Mouse (Mus musculus) lung, embryonic 15.5 days (tissue): ENCODE results near the gene Hipk3. TPM values are rescaled to one million over a fixed set of nuclear protein-coding genes. Genes with fewer than 3 reads are reported as not detected.

Experiments
- ATAC-seq: fragments of 200-750 bp; cut with Nextera tagmentation; 2 replicates; pipeline ENCODE4 v1.8.0; 2017; ENCODE audit warnings: moderate number of reproducible peaks, borderline replicate concordance; ENCODE audit not compliant: low FRiP score, low TSS enrichment; ENCODE audit errors: extremely low read depth
- H3K27ac ChIP-seq: fragments of 300-500 bp; sonication (generic); 2 replicates; pipeline ENCODE4 v1.5.1; 2015; ENCODE audit warnings: moderate library complexity, mild to moderate bottlenecking, inconsistent platforms
- H3K27me3 ChIP-seq: fragments of 300-500 bp; sonication (generic); 2 replicates; pipeline ENCODE4 v1.6.1; 2015; ENCODE audit warnings: inconsistent platforms
- H3K36me3 ChIP-seq: fragments of 300-500 bp; sonication (generic); 2 replicates; pipeline ENCODE4 v1.6.1; 2015; ENCODE audit warnings: inconsistent platforms
- H3K4me1 ChIP-seq: fragments of 300-500 bp; sonication (generic); 2 replicates; pipeline ENCODE4 v1.6.1; 2015; ENCODE audit warnings: inconsistent platforms
- H3K4me2 ChIP-seq: fragments of 300-500 bp; sonication (generic); 2 replicates; pipeline ENCODE4 v1.6.1; 2015; ENCODE audit warnings: inconsistent platforms, mild to moderate bottlenecking, moderate library complexity
- H3K4me3 ChIP-seq: fragments of 300-500 bp; sonication (generic); 2 replicates; pipeline ENCODE4 v1.5.1; 2015; ENCODE audit warnings: mild to moderate bottlenecking, inconsistent platforms
- H3K9ac ChIP-seq: fragments of 300-500 bp; sonication (generic); 2 replicates; pipeline ENCODE4 v1.6.1; 2015; ENCODE audit warnings: inconsistent platforms
- H3K9me3 ChIP-seq: fragments of 300-500 bp; sonication (generic); 2 replicates; pipeline ENCODE4 v1.6.1; 2016; ENCODE audit warnings: inconsistent platforms
- WGBS: fragments of 180-500 bp; shearing (Covaris S2); methylation state at CpG from one replicate; pipeline ENCODE4 v1.1.7; 2015; 5-methylcytosine and 5-hydroxymethylcytosine counted together
- polyA plus RNA-seq: library from polyadenylated mRNA; unstranded; fragments of >200 nt; fragmentation: Nextera tagmentation; extraction: Ambion mirVana; gene quantifications from 2 replicates; pipeline ENCODE4 v1.2.1, GENCODE M21; 2015

Hipk3 gene
- polyA plus RNA-seq, 1 experiment from 2014 or later: 16.8 TPM

- Histone ChIP-seq H3K9me3 (no peaks in the 10 kb centered on the region), H3K27me3 (no peaks in the 10 kb centered on the region), H3K36me3 (no peaks in the 10 kb centered on the region), H3K9ac (peak overlapping the region; percentile 100), H3K4me3 (peak overlapping the region; percentile 97), H3K27ac (peak overlapping the region; percentile 100), H3K4me1 (peaks cover 42% of the 10 kb centered on the region), H3K4me2 (peak overlapping the region; percentile 67)
- 12% methylated on average over 9 of the region's 9 CpGs for WGBS
- ATAC-seq: no peak
Observed at GRCm38 (mm10) chr2:104494801-104495185, 547 bp upstream of the Hipk3 start.

DNA sequence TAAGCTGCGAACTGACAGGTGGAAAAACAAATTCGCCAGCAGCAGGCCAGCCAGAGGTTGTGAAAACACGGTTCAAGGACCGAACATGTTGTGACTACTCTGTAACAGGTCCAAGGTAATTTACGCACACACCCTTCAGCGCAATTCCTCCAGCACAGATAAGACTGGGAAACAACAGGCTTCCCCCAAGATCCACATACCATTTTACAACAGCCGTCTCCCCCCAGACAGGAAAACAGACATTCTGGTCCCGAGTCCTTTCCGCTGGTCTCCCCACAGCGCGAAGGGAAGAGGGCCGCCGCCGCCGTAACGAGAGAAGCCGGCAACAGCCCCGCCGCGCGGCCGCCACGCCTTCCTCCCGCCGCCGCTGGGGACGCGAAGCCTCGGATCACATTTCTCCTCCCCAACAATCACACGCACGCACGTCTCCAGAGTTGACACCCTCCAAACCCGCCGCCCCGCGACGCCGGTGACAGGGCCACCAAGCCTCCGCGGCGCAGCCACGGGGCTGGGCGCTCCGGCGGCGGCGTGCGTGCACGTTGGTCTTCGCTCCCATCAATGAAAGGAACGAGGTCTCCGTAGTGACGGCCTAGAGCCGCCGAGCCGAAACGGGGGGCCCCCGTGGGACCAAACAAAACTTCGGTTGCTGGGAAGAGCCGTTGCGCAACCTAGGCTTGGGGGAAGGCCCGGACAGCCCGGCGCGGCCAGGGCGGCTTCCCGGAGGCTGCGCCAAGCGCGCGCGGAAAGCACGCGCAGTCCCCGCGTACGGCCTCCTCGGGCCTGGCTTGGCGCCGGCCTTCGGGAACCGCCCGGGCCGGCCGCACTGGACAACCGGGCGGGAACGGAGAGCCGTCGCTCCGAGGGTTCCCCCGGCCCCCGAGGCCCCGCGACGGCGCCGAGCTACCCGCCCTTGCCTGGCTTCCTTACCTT, 960 bp downstream of the Hipk3 start:
- Histone ChIP-seq H3K4me2 (peak overlapping the region; percentile 67), H3K4me1 (peaks cover 41% of the 10 kb centered on the region), H3K27me3 (no peaks in the 10 kb centered on the region), H3K9ac (peak overlapping the region; percentile 100), H3K27ac (peak overlapping the region; percentile 100), H3K9me3 (no peaks in the 10 kb centered on the region), H3K4me3 (peak overlapping the region; percentile 97), H3K36me3 (no peaks in the 10 kb centered on the region)
- peak; percentile 73 for ATAC-seq
- WGBS: under 1% methylated on average over 99 of the region's 99 CpGs

GRCm38 (mm10) chr2:104491221-104491795, 2.9 kb downstream of the Hipk3 start:
- no peak for ATAC-seq
- H3K4me3 ChIP-seq: no peak overlapping the region
- no peak overlapping the region for H3K9ac ChIP-seq
- H3K27me3 ChIP-seq: no peaks in the 10 kb centered on the region
- 20% methylated on average over 2 of the region's 2 CpGs for WGBS
- peaks cover 31% of the 10 kb centered on the region for H3K4me1 ChIP-seq
- no peak overlapping the region for H3K27ac ChIP-seq
- no peaks in the 10 kb centered on the region for H3K36me3 ChIP-seq
- no peaks in the 10 kb centered on the region for H3K9me3 ChIP-seq
- H3K4me2 ChIP-seq: peak overlapping the region; percentile 16; the same call in 1 of the 2 replicates

DNA sequence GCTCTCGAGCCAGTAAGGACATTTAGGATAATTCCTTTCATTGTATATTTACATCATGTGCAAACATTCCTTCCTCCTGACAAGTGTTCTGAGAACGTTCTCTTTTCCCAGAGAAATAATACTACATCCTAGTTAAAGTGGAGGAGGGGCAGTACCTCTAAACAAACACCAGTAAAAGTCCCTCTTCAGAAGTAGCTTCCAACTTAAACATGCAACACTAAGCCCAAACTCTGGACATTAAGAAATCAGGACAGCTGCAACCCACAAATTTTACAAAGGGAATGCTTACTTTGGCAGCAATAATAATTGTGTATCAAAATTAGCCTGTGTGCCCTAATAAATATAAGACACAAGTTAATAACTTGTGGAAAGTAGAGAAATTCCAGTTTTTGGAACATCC, 3.5 kb downstream of the Hipk3 start:
- Histone ChIP-seq H3K36me3 (no peaks in the 10 kb centered on the region), H3K27ac (no peak overlapping the region), H3K9me3 (no peaks in the 10 kb centered on the region), H3K4me2 (no peak overlapping the region), H3K27me3 (no peaks in the 10 kb centered on the region), H3K9ac (no peak overlapping the region), H3K4me3 (no peak overlapping the region), H3K4me1 (peaks cover 25% of the 10 kb centered on the region)
- 15% methylated on average over 2 of the region's 2 CpGs for WGBS
- no peak for ATAC-seq

- Histone ChIP-seq H3K36me3 (no peaks in the 10 kb centered on the region), H3K9me3 (no peaks in the 10 kb centered on the region), H3K27me3 (no peaks in the 10 kb centered on the region), H3K27ac (no peak overlapping the region), H3K4me1 (peaks cover 17% of the 10 kb centered on the region), H3K4me3 (no peak overlapping the region), H3K9ac (no peak overlapping the region), H3K4me2 (no peak overlapping the region)
- no peak for ATAC-seq
- WGBS: 88% methylated on average over 2 of the region's 2 CpGs
Observed at GRCm38 (mm10) chr2:104489851-104490250, 4.4 kb downstream of the Hipk3 start.

DNA sequence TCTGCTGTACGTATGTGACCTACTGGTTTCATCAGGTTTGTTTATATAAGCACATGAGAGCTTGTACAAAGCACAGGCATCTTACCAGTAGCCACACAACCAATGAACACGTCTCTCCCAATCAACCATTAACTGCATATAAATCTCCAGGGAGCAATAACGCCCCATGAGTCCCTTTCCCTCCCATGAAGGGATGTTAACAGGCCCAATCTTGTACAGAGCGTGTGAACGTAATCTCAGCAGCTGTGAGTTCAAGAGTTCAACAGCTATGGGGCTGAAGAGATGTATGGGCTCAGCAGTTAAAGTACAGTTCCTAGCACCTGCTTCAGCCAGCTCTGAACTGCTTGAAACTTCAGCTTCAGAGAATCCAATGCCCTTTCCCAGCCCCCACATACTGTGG, 9.8 kb downstream of the Hipk3 start:
- H3K9ac ChIP-seq: no peak overlapping the region
- no peaks in the 10 kb centered on the region for H3K9me3 ChIP-seq
- H3K27ac ChIP-seq: no peak overlapping the region
- peaks cover 14% of the 10 kb centered on the region; the same call in 1 of the 2 replicates for H3K4me1 ChIP-seq
- no peak overlapping the region for H3K4me3 ChIP-seq
- 27% methylated on average over 5 of the region's 5 CpGs for WGBS
- no peaks in the 10 kb centered on the region for H3K36me3 ChIP-seq
- H3K4me2 ChIP-seq: no peak overlapping the region
- no peak for ATAC-seq
- no peaks in the 10 kb centered on the region for H3K27me3 ChIP-seq

- Histone ChIP-seq H3K4me1 (peaks cover 14% of the 10 kb centered on the region; the same call in 1 of the 2 replicates), H3K36me3 (no peaks in the 10 kb centered on the region), H3K9ac (no peak overlapping the region), H3K27me3 (no peaks in the 10 kb centered on the region), H3K4me2 (no peak overlapping the region), H3K27ac (no peak overlapping the region), H3K4me3 (no peak overlapping the region), H3K9me3 (no peaks in the 10 kb centered on the region)
- ATAC-seq: no peak
Observed at GRCm38 (mm10) chr2:104482156-104482555, 12.1 kb downstream of the Hipk3 start.

- WGBS: 72% methylated on average over 4 of the region's 4 CpGs
- no peak for ATAC-seq
- H3K9ac ChIP-seq: no peak overlapping the region
- no peaks in the 10 kb centered on the region for H3K36me3 ChIP-seq
- H3K9me3 ChIP-seq: no peaks in the 10 kb centered on the region
- H3K27ac ChIP-seq: no peak overlapping the region
- H3K27me3 ChIP-seq: no peaks in the 10 kb centered on the region
- peaks cover 13% of the 10 kb centered on the region; the same call in 1 of the 2 replicates for H3K4me1 ChIP-seq
- no peak overlapping the region for H3K4me3 ChIP-seq
- H3K4me2 ChIP-seq: no peak overlapping the region
Observed at GRCm38 (mm10) chr2:104479054-104479453, 15.2 kb downstream of the Hipk3 start.

- Histone ChIP-seq H3K4me3 (no peak overlapping the region), H3K4me1 (peaks cover 11% of the 10 kb centered on the region; the same call in 1 of the 2 replicates), H3K9ac (no peak overlapping the region), H3K4me2 (no peak overlapping the region), H3K9me3 (no peaks in the 10 kb centered on the region), H3K27me3 (no peaks in the 10 kb centered on the region), H3K27ac (no peak overlapping the region), H3K36me3 (no peaks in the 10 kb centered on the region)
- no peak for ATAC-seq
- WGBS: 70% methylated on average over 2 of the region's 2 CpGs
Observed at GRCm38 (mm10) chr2:104477398-104478015, 16.7 kb downstream of the Hipk3 start.

DNA sequence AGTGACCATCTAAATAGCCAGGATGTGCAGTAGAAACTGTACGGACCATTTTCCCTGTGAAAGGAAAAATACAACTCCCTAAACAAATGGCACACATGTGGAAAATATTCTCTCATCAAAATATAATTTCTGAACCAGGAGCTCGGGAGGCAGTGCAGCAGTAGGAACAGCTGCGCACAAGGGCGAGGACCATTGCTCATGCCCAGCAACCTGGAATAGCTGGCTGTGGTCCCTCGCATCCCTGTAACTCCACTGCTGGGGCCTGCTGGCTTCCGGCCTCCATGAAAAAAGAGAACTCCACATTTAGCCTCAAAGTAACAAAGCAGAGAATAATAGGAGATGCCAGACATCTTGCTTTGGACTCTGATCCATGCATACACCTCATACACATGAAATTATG, 22.2 kb downstream of the Hipk3 start:
- H3K9ac ChIP-seq: no peak overlapping the region
- no peak overlapping the region for H3K4me2 ChIP-seq
- no peak for ATAC-seq
- H3K4me3 ChIP-seq: no peak overlapping the region
- 85% methylated on average over 6 of the region's 6 CpGs for WGBS
- H3K36me3 ChIP-seq: peaks cover 7% of the 10 kb centered on the region; the same call in 1 of the 2 replicates
- H3K27ac ChIP-seq: no peak overlapping the region
- H3K9me3 ChIP-seq: no peaks in the 10 kb centered on the region
- H3K27me3 ChIP-seq: no peaks in the 10 kb centered on the region
- peaks cover 10% of the 10 kb centered on the region; the same call in 1 of the 2 replicates for H3K4me1 ChIP-seq

DNA sequence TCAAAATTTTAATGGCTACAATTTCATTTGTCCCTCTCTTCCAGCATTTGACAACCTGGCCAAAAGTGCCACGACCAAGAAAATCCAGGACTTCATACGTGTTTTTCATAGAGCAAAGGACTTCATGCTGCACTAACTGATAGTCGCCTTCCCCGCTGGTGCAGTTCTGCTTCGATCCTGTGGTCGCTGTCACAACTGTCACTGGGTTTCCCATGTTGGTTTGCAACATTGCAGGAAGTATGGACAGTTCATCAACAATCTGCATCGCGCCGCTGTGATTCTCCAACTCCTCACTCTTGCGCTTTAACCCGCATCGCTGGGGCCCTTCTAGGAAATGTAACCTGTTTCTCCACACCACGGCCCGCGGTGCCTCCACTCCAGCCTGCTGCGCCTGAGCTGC, 23.1 kb downstream of the Hipk3 start:
- WGBS: 90% methylated on average over 16 of the region's 16 CpGs
- Histone ChIP-seq H3K27ac (no peak overlapping the region), H3K9ac (no peak overlapping the region)

GRCm38 (mm10) chr2:104470536-104470935, 23.7 kb downstream of the Hipk3 start:
- H3K9ac ChIP-seq: no peak overlapping the region
- H3K27ac ChIP-seq: no peak overlapping the region
- no peaks in the 10 kb centered on the region for H3K9me3 ChIP-seq
- H3K36me3 ChIP-seq: peaks cover 7% of the 10 kb centered on the region; the same call in 1 of the 2 replicates
- no peaks in the 10 kb centered on the region for H3K27me3 ChIP-seq
- H3K4me1 ChIP-seq: peaks cover 6% of the 10 kb centered on the region; the same call in 1 of the 2 replicates
- no peak for ATAC-seq
- WGBS: 86% methylated on average over 6 of the region's 6 CpGs
- H3K4me2 ChIP-seq: no peak overlapping the region
- no peak overlapping the region for H3K4me3 ChIP-seq

More for the DNA sequence above, 23.1 kb downstream of the Hipk3 start:
- Histone ChIP-seq H3K4me1 (peaks cover 10% of the 10 kb centered on the region; the same call in 1 of the 2 replicates), H3K27me3 (no peaks in the 10 kb centered on the region), H3K36me3 (peaks cover 7% of the 10 kb centered on the region; the same call in 1 of the 2 replicates), H3K4me2 (no peak overlapping the region), H3K4me3 (no peak overlapping the region), H3K9me3 (no peaks in the 10 kb centered on the region)
- ATAC-seq: no peak
